Mouse (Mus musculus): Measurements from ENCODE around the gene Rhox3e. TPM values are rescaled to one million over a fixed set of nuclear protein-coding genes. Genes with fewer than 3 reads are reported as not detected.

Rhox3e gene
- polyA plus RNA-seq (2014; fragmentation: Illumina TruSeq; extraction: RNeasy Lipid Tissue Mini Kit (QIAGEN cat#74804); ENCODE audit: low read depth, low replicate concordance) = not detected

DNA sequence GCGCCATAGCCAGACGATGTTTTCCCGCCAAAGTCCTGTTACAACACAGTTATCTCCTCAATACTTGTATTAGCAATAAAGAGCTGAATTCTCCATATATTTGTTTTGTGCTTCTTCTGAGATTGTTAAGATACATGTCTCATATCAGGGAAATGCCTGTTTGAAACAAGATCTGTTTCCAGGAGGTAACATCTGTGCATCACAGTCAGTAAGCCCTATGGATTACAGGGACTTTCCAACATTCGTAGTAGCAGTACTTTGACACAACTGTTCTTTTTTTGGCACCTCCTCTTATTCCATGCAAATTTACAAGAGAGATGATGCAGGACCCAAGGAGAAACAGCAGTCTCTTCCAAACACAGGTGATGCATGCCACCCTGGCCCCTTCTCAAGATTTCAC is at the start of gene Rhox3e:
TSS of gene Rhox3e (plus strand) at position 301 of the 400 bp plus-strand sequence.

DNA sequence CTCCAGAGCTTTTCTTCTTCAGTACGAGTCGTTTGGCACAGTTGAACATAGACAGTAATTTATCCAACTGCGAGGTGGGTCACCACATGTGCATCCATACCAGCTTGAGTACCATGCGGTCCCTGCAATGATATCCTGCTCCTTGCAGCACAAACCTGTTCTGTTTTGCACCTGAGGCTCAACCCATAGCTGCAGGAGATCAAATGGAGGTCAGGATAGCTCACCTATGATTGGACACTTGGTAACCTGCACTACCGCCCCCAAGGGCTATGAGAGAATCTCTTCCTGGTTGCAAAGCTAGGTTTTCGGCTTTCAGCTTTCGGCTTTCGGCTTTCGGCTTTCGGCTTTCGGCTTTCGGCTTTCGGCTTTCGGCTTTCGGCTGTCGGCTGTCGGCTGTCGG is 27.8 kb upstream of the Rhox3e start, which contains the start of gene Rhox4d:
TSS of gene Rhox4d (plus strand) at position 301 of the 400 bp plus-strand sequence.

DNA sequence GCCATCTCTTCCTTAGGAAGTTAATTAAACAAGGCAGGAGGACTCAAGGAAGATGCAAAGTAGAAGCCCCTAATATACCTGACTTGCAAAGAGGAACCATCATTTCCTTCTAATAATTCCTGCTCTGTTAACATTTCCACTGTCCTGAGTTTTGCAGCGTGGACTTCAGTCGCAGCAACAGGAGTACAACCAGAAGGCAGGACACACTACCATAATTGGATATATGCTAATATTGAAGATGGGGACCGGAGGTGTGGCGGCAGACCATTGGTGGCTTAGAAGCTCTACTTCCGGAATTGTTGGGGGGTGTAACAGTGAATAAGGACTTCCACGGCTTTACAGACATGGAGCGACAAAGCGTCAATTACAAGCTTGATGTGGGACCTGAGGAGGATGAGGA is 11.7 kb upstream of the Rhox3e start, which contains the start of gene Rhox2e:
TSS of gene Rhox2e (plus strand) at position 301 of the 400 bp plus-strand sequence.

DNA sequence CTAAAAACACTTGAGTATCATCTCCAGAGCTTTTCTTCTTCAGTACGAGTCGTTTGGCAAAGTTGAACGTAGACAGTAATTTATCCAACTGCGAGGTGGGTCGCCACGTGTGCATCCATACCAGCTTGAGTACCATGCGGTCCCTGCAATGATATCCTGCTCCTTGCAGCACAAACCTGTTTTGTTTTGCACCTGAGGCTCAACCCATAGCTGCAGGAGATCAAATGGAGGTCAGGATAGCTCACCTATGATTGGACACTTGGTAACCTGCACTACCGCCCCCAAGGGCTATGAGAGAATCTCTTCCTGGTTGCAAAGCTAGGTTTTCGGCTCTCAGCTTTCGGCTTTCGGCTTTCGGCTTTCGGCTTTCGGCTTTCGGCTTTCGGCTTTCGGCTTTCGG is 15.3 kb downstream of the Rhox3e start, which contains the start of gene Rhox4e:
TSS of gene Rhox4e (plus strand) at position 301 of the 400 bp plus-strand sequence.

DNA sequence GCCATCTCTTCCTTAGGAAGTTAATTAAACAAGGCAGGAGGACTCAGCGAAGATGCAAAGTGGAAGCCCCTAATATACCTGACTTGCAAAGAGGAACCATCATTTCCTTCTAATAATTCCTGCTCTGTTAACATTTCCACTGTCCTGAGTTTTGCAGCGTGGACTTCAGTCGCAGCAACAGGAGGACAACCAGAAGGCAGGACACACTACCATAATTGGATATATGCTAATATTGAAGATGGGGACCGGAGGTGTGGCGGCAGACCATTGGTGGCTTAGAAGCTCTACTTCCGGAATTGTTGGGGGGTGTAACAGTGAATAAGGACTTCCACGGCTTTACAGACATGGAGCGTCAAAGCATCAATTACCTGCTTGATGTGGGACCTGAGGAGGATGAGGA is 29.3 kb downstream of the Rhox3e start, which contains the start of gene Rhox2f:
TSS of gene Rhox2f (plus strand) at position 301 of the 400 bp plus-strand sequence.

DNA sequence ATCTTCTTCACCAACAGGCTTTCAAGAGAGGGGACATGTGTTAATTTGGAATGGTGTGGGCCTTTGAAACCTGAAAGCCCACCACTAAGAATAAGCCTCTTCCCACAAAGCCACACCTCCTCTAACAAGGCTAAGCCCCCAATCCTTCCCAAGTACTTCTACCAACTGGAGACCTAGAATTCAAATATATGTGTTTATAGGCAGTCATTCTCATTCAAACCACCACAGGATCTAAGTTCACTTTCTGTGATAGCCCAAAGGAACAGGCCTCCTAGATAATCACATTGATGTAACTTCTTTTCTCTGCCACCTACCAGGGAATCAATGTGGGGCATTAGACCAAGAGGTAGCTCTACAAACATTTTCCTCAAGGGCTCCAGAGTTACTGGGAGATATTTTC is 38.9 kb downstream of the Rhox3e start, which contains the start of gene Rhox3f:
TSS of gene Rhox3f (plus strand) at position 301 of the 400 bp plus-strand sequence.

Other genes starting within 250 kb of the Rhox3e start
- not detected for gene Rhox3a2, start 162.0 kb upstream of the Rhox3e start, polyA plus RNA-seq (2014; fragmentation: Illumina TruSeq; extraction: RNeasy Lipid Tissue Mini Kit (QIAGEN cat#74804); ENCODE audit: low read depth, low replicate concordance)
- gene Rhox4a2, start 151.2 kb upstream of the Rhox3e start, polyA plus RNA-seq (2014; fragmentation: Illumina TruSeq; extraction: RNeasy Lipid Tissue Mini Kit (QIAGEN cat#74804); ENCODE audit: low read depth, low replicate concordance) = not detected
- not detected for gene Rhox2b, start 130.0 kb upstream of the Rhox3e start, polyA plus RNA-seq (2014; fragmentation: Illumina TruSeq; extraction: RNeasy Lipid Tissue Mini Kit (QIAGEN cat#74804); ENCODE audit: low read depth, low replicate concordance)
- gene Rhox4b, start 109.5 kb upstream of the Rhox3e start, polyA plus RNA-seq (2014; fragmentation: Illumina TruSeq; extraction: RNeasy Lipid Tissue Mini Kit (QIAGEN cat#74804); ENCODE audit: low read depth, low replicate concordance) = not detected
- not detected for gene Rhox2c, start 88.3 kb upstream of the Rhox3e start, polyA plus RNA-seq (2014; fragmentation: Illumina TruSeq; extraction: RNeasy Lipid Tissue Mini Kit (QIAGEN cat#74804); ENCODE audit: low read depth, low replicate concordance)
- not detected for gene Rhox3c, start 83.4 kb upstream of the Rhox3e start, polyA plus RNA-seq (2014; fragmentation: Illumina TruSeq; extraction: RNeasy Lipid Tissue Mini Kit (QIAGEN cat#74804); ENCODE audit: low read depth, low replicate concordance)
- not detected for gene Rhox4c, start 61.7 kb upstream of the Rhox3e start, polyA plus RNA-seq (2014; fragmentation: Illumina TruSeq; extraction: RNeasy Lipid Tissue Mini Kit (QIAGEN cat#74804); ENCODE audit: low read depth, low replicate concordance)
- not detected for gene Rhox2d, start 48.6 kb upstream of the Rhox3e start, polyA plus RNA-seq (2014; fragmentation: Illumina TruSeq; extraction: RNeasy Lipid Tissue Mini Kit (QIAGEN cat#74804); ENCODE audit: low read depth, low replicate concordance)
- not detected for gene Rhox4d, start 27.7 kb upstream of the Rhox3e start, polyA plus RNA-seq (2014; fragmentation: Illumina TruSeq; extraction: RNeasy Lipid Tissue Mini Kit (QIAGEN cat#74804); ENCODE audit: low read depth, low replicate concordance)
- not detected for gene Rhox2e, start 11.6 kb upstream of the Rhox3e start, polyA plus RNA-seq (2014; fragmentation: Illumina TruSeq; extraction: RNeasy Lipid Tissue Mini Kit (QIAGEN cat#74804); ENCODE audit: low read depth, low replicate concordance)
- gene Rhox4e, start 15.4 kb downstream of the Rhox3e start, polyA plus RNA-seq (2014; fragmentation: Illumina TruSeq; extraction: RNeasy Lipid Tissue Mini Kit (QIAGEN cat#74804); ENCODE audit: low read depth, low replicate concordance) = not detected
- not detected for gene Rhox2f, start 29.4 kb downstream of the Rhox3e start, polyA plus RNA-seq (2014; fragmentation: Illumina TruSeq; extraction: RNeasy Lipid Tissue Mini Kit (QIAGEN cat#74804); ENCODE audit: low read depth, low replicate concordance)
- gene Rhox3f, start 39.0 kb downstream of the Rhox3e start, polyA plus RNA-seq (2014; fragmentation: Illumina TruSeq; extraction: RNeasy Lipid Tissue Mini Kit (QIAGEN cat#74804); ENCODE audit: low read depth, low replicate concordance) = not detected
- gene Rhox4f, start 65.7 kb downstream of the Rhox3e start, polyA plus RNA-seq (2014; fragmentation: Illumina TruSeq; extraction: RNeasy Lipid Tissue Mini Kit (QIAGEN cat#74804); ENCODE audit: low read depth, low replicate concordance) = not detected
- not detected for gene Rhox3g, start 86.6 kb downstream of the Rhox3e start, polyA plus RNA-seq (2014; fragmentation: Illumina TruSeq; extraction: RNeasy Lipid Tissue Mini Kit (QIAGEN cat#74804); ENCODE audit: low read depth, low replicate concordance)
- not detected for gene Rhox2g, start 101.5 kb downstream of the Rhox3e start, polyA plus RNA-seq (2014; fragmentation: Illumina TruSeq; extraction: RNeasy Lipid Tissue Mini Kit (QIAGEN cat#74804); ENCODE audit: low read depth, low replicate concordance)
- not detected for gene Rhox4g, start 109.3 kb downstream of the Rhox3e start, polyA plus RNA-seq (2014; fragmentation: Illumina TruSeq; extraction: RNeasy Lipid Tissue Mini Kit (QIAGEN cat#74804); ENCODE audit: low read depth, low replicate concordance)
- not detected for gene Rhox3h, start 126.7 kb downstream of the Rhox3e start, polyA plus RNA-seq (2014; fragmentation: Illumina TruSeq; extraction: RNeasy Lipid Tissue Mini Kit (QIAGEN cat#74804); ENCODE audit: low read depth, low replicate concordance)
- gene Rhox2h, start 131.3 kb downstream of the Rhox3e start, polyA plus RNA-seq (2014; fragmentation: Illumina TruSeq; extraction: RNeasy Lipid Tissue Mini Kit (QIAGEN cat#74804); ENCODE audit: low read depth, low replicate concordance) = not detected

Data from liver, adult 10 weeks (tissue).